Mouse (Mus musculus): ENCODE measurements around the gene Arl1.
"Not testable (repeated sequence)": the region's sequence is repeated elsewhere in the genome, so short reads cannot be mapped to it uniquely, and the experiment has no call there.

- TF ChIP-seq CTCF, EP300 (IDR thresholded peaks at IDR 0.05; ENCODE audit: low read depth): not testable (repeated sequence)
Measured at GRCm38 (mm10) chr10:88739074-88739473, 8.4 kb downstream of the Arl1 start.

Data from liver, embryonic 14.5 days (tissue).